In genomic region chr10:4253613-4254012, GRCm38 (mm10) we compare ENCODE assay signal across 20 mouse cellular contexts.
"Had no signal": no experiment of that assay in that cellular context is flagged by ENCODE, and none has a peak within 500 bp of the region (broad histone marks: within the 10 kb centered on the region; RNA-seq: fewer than 3 reads in every experiment).

No protein-coding gene starts in this region.

- H3K27me3 ChIP-seq: liver, embryonic 13.5 days; megakaryocyte, embryonic 14.5 days; midbrain, embryonic 15.5 days; neural tube, embryonic 12.5 days; neural tube, embryonic 15.5 days had no signal

- ATAC-seq: lung, postnatal 0 days; midbrain, embryonic 15.5 days had no signal

- DNase-seq: kidney, adult 2 months; kidney, postnatal 25 days; layer of hippocampus, adult 9-11 months; liver, embryonic 13.5 days; lung, adult 2 months; lung, postnatal 36 days; right cerebral cortex, adult 18-20 months; right cerebral cortex, postnatal 14 days; right cerebral cortex, postnatal 4 days; thymus, adult 18-20 months; thymus, postnatal 36 days had no signal

- H3K4me1 ChIP-seq: megakaryocyte, embryonic 14.5 days; midbrain, embryonic 15.5 days; neural tube, embryonic 15.5 days had no signal

- H3K4me3 ChIP-seq: layer of hippocampus, adult 2 months; liver, embryonic 13.5 days; megakaryocyte, embryonic 14.5 days; midbrain, embryonic 10.5 days; midbrain, embryonic 15.5 days; neural tube, embryonic 12.5 days; neural tube, embryonic 15.5 days had no signal

- H3K4me2 ChIP-seq: liver, embryonic 13.5 days; midbrain, embryonic 15.5 days; neural tube, embryonic 12.5 days; neural tube, embryonic 15.5 days had no signal

- H3K9me3 ChIP-seq: liver, embryonic 13.5 days; megakaryocyte, embryonic 14.5 days; midbrain, embryonic 10.5 days; midbrain, embryonic 15.5 days; neural tube, embryonic 12.5 days; neural tube, embryonic 15.5 days had no signal

- H3K9ac ChIP-seq: liver, embryonic 13.5 days; midbrain, embryonic 15.5 days; neural tube, embryonic 12.5 days; neural tube, embryonic 15.5 days had no signal

- H3K27ac ChIP-seq: kidney, postnatal 0 days; layer of hippocampus, adult 2 months; liver, embryonic 13.5 days; midbrain, embryonic 10.5 days; midbrain, embryonic 15.5 days; neural tube, embryonic 12.5 days; neural tube, embryonic 15.5 days; stomach, postnatal 0 days had no signal

- H3K36me3 ChIP-seq: liver, embryonic 13.5 days; midbrain, embryonic 10.5 days; midbrain, embryonic 15.5 days; neural tube, embryonic 12.5 days; neural tube, embryonic 15.5 days had no signal
